Mouse (Mus musculus) bone marrow, adult 2 months (tissue): Measurements from ENCODE around the gene Fam155a.

Source experiments
- CTCF ChIP-seq: fragments of 200-500 bp; IDR thresholded peaks from 2 replicates; pipeline ENCODE4 v1.5.1; 2011; ENCODE audit warnings: low read length, control low read depth; ENCODE audit not compliant: control insufficient read depth, insufficient read depth
- POLR2A ChIP-seq: fragments of 200-500 bp; IDR thresholded peaks from 2 replicates; pipeline ENCODE4 v1.6.1; 2011; ENCODE audit warnings: low read depth, mild to moderate bottlenecking, control low read depth, low read length, borderline replicate concordance; ENCODE audit not compliant: control insufficient read depth

- no peak for TF ChIP-seq POLR2A
- TF ChIP-seq CTCF: no peak
Measured at GRCm38 (mm10) chr8:9423590-9423989, 347.4 kb downstream of the Fam155a start.
